Mouse (Mus musculus): ENCODE data around the gene Clmn. TPM values are rescaled to one million over a fixed set of nuclear protein-coding genes. Genes with fewer than 3 reads are reported as not detected.
"Not testable (repeated sequence)": the region's sequence is repeated elsewhere in the genome, so short reads cannot be mapped to it uniquely, and the experiment has no call there.

Clmn gene
- polyA plus RNA-seq, 1 experiment, result not detected

DNA sequence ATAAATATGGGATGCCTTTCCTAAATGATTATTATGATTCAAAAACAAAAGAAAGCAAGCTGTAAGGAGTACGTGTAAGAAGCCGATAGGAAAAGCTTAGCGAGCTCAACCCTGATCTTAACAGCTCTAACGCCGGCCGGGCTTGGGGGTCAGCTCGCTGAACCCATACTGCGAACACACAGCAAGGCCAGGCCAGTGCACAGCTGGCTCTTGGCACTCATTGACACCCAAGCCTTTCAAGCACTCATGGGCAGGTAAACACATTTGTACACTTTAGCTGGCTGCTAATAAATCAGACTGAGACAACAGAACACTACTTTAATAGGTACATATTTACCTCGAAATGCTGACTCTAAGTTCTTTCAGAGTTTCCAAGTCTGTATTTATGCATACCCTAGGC, 126.4 kb downstream of the Clmn start:
- H3K9me3 ChIP-seq, result no peaks in the 10 kb centered on the region
- no peak overlapping the region for H3K4me3 ChIP-seq (replicated peaks)
- no peaks in the 10 kb centered on the region for H3K27me3 ChIP-seq (replicated peaks)
- H3K4me1 ChIP-seq, result peaks cover 77% of the 10 kb centered on the region
- TF ChIP-seq GATA1 (IDR thresholded peaks at IDR 0.05; ENCODE audit: borderline replicate concordance, low read length), result no peak
- no peak for TF ChIP-seq FLI1 (IDR thresholded peaks at IDR 0.05; ENCODE audit: low read length)
- H3K36me3 ChIP-seq (replicated peaks; ENCODE audit: low read length), result peaks cover 51% of the 10 kb centered on the region

- peaks cover 77% of the 10 kb centered on the region for H3K4me1 ChIP-seq
- TF ChIP-seq GATA1 (IDR thresholded peaks at IDR 0.05; ENCODE audit: borderline replicate concordance, low read length) (no peak), FLI1 (IDR thresholded peaks at IDR 0.05; ENCODE audit: low read length) (no peak)
- H3K36me3 ChIP-seq (replicated peaks; ENCODE audit: low read length), result peaks cover 49% of the 10 kb centered on the region
- H3K27me3 ChIP-seq (replicated peaks), result no peaks in the 10 kb centered on the region
- no peaks in the 10 kb centered on the region for H3K9me3 ChIP-seq
- H3K4me3 ChIP-seq (replicated peaks), result no peak overlapping the region
These were observed 127.2 kb downstream of the Clmn start for GRCm38 (mm10) chr12:104737666-104738065.

DNA sequence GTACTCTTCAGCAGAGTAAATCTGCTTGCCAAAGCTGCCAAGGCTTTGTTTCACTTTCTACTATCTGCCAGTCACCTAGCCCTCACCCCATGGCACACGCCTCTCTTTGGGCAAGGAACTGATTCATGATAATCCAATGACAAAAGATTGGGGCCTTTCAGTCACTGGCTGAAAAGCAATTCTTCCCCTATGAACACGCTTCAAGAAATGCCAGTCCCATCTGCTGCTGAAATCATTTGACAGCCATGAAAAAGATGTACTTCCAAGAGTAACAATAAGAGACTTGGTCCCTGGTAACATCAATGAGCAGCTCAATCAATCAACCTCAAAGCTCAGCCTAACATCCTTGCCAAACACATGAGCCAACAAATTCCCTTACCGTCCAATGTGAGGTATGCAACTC, 128.9 kb downstream of the Clmn start:
- no peak for TF ChIP-seq GATA1 (IDR thresholded peaks at IDR 0.05; ENCODE audit: borderline replicate concordance, low read length)
- TF ChIP-seq FLI1 (IDR thresholded peaks at IDR 0.05; ENCODE audit: low read length), result no peak
- H3K4me3 ChIP-seq (replicated peaks), result no peak overlapping the region
- peaks cover 73% of the 10 kb centered on the region for H3K4me1 ChIP-seq
- H3K9me3 ChIP-seq, result no peaks in the 10 kb centered on the region
- peaks cover 66% of the 10 kb centered on the region for H3K36me3 ChIP-seq (replicated peaks; ENCODE audit: low read length)
- no peaks in the 10 kb centered on the region for H3K27me3 ChIP-seq (replicated peaks)

- H3K9me3 ChIP-seq, result no peaks in the 10 kb centered on the region
- peaks cover 81% of the 10 kb centered on the region for H3K36me3 ChIP-seq (replicated peaks; ENCODE audit: low read length)
- peaks cover 57% of the 10 kb centered on the region for H3K4me1 ChIP-seq
- no peaks in the 10 kb centered on the region for H3K27me3 ChIP-seq (replicated peaks)
- TF ChIP-seq GATA1 (IDR thresholded peaks at IDR 0.05; ENCODE audit: borderline replicate concordance, low read length) (no peak), FLI1 (IDR thresholded peaks at IDR 0.05; ENCODE audit: low read length) (no peak)
- peak overlapping the region; percentile 54 for H3K4me3 ChIP-seq (replicated peaks)
These were observed 131.7 kb downstream of the Clmn start for GRCm38 (mm10) chr12:104733165-104733564.

GRCm38 (mm10) chr12:104731782-104732181, 133.1 kb downstream of the Clmn start:
- H3K9me3 ChIP-seq, result no peaks in the 10 kb centered on the region
- no peaks in the 10 kb centered on the region for H3K27me3 ChIP-seq (replicated peaks)
- H3K4me1 ChIP-seq, result peaks cover 52% of the 10 kb centered on the region
- no peak overlapping the region for H3K4me3 ChIP-seq (replicated peaks)
- no peak for TF ChIP-seq FLI1 (IDR thresholded peaks at IDR 0.05; ENCODE audit: low read length)
- TF ChIP-seq GATA1 (IDR thresholded peaks at IDR 0.05; ENCODE audit: borderline replicate concordance, low read length), result no peak
- peaks cover 81% of the 10 kb centered on the region for H3K36me3 ChIP-seq (replicated peaks; ENCODE audit: low read length)

- H3K27me3 ChIP-seq (replicated peaks); H3K9me3 ChIP-seq; H3K4me3 ChIP-seq (replicated peaks); H3K4me1 ChIP-seq: not testable (repeated sequence)
- H3K36me3 ChIP-seq (replicated peaks; ENCODE audit: low read length), result peaks cover 94% of the 10 kb centered on the region
These were observed 138.4 kb downstream of the Clmn start for GRCm38 (mm10) chr12:104726436-104726835.

DNA sequence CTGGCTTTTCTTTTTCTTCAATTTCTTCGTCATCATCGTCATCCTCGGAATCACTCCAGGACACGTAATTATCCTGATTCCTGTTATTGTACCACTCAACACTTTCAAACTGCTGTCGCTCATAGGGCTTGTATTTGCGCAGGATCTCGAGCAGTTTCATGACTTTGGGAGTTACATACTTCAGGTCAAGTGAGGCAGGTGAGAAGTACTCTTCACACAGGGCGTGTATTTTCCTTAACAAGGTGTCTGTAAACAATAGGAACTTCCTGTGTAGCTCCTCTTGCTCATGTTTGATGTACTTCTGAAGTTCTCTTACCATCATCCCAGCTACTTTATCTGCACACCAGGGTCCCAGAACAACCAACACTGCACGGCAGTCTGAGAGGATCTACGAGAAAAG, 142.8 kb downstream of the Clmn start:
- Histone ChIP-seq H3K27me3 (replicated peaks) (no peaks in the 10 kb centered on the region), H3K9me3 (no peaks in the 10 kb centered on the region), H3K4me3 (replicated peaks) (no peak overlapping the region), H3K4me1 (peaks cover 25% of the 10 kb centered on the region), H3K36me3 (replicated peaks; ENCODE audit: low read length) (peaks cover 91% of the 10 kb centered on the region)
- TF ChIP-seq GATA1 (IDR thresholded peaks at IDR 0.05; ENCODE audit: borderline replicate concordance, low read length), result no peak
- TF ChIP-seq FLI1 (IDR thresholded peaks at IDR 0.05; ENCODE audit: low read length), result no peak

DNA sequence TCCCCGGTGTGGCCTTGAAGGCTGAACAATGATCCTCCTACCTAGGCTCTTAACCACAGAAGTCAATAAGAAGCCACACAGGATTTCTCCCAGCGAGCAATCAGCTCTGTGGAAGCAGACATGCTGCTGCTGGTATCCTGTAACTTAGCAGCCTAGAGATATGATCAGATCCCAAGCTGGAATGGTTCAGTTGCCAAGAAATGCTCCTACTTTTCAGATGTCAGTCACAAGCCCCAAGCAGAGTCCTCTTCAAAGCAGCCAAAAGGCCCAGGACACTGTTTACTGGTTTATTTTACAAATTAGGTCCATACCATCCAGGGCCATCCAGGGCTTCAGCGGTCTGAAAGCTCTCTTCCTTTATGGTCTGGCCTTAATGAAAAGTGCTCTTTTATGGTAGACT, 143.9 kb downstream of the Clmn start:
- Histone ChIP-seq H3K4me1 (peaks cover 29% of the 10 kb centered on the region), H3K4me3 (replicated peaks) (no peak overlapping the region), H3K36me3 (replicated peaks; ENCODE audit: low read length) (peaks cover 93% of the 10 kb centered on the region), H3K27me3 (replicated peaks) (no peaks in the 10 kb centered on the region), H3K9me3 (no peaks in the 10 kb centered on the region)
- TF ChIP-seq GATA1 (IDR thresholded peaks at IDR 0.05; ENCODE audit: borderline replicate concordance, low read length), result no peak
- no peak for TF ChIP-seq FLI1 (IDR thresholded peaks at IDR 0.05; ENCODE audit: low read length)

DNA sequence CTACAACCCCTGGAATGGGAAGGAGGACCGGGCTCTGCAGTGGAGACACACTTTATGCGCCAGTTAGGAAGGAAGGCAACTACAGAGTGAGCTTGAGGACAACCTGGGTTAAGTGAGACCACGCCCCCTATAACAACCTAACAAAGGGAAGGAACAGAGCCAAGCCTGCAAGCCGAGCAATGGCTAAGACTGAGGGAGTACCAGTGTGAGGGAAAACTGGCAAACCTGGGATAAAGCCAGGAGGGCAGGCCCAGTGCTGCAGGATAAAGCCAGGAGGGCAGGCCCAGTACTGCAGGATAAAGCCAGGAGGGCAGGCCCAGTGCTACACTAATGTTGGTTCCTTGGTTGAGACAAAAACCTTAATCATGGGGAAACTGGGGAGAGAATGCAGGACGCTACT, 145.9 kb downstream of the Clmn start:
- Histone ChIP-seq H3K36me3 (replicated peaks; ENCODE audit: low read length) (peaks cover 93% of the 10 kb centered on the region), H3K4me1 (peaks cover 36% of the 10 kb centered on the region), H3K9me3 (no peaks in the 10 kb centered on the region), H3K27me3 (replicated peaks) (no peaks in the 10 kb centered on the region), H3K4me3 (replicated peaks) (no peak overlapping the region)
- TF ChIP-seq FLI1 (IDR thresholded peaks at IDR 0.05; ENCODE audit: low read length) (no peak), GATA1 (IDR thresholded peaks at IDR 0.05; ENCODE audit: borderline replicate concordance, low read length) (no peak)

DNA sequence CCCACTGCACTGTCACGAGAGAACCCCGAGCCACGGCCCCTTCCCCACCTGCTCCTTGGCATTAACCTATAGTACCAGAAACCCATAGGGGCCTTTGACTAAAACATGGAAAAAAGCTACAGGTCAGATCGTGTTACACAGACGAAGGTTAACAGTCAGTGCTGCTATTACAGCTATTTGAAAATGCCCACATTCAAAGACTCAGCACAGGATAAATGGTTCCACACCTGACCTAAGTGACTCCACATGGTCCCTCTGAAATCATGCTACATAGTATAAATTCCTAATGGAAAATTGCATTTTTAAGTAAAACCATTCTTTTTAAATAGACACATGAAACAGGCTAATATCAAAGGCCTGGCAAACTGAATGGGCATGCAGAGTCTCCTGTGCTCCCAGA, 148.5 kb downstream of the Clmn start:
- Histone ChIP-seq H3K4me3 (replicated peaks) (no peak overlapping the region), H3K4me1 (peaks cover 36% of the 10 kb centered on the region), H3K27me3 (replicated peaks) (no peaks in the 10 kb centered on the region), H3K9me3 (no peaks in the 10 kb centered on the region), H3K36me3 (replicated peaks; ENCODE audit: low read length) (peaks cover 93% of the 10 kb centered on the region)
- TF ChIP-seq GATA1 (IDR thresholded peaks at IDR 0.05; ENCODE audit: borderline replicate concordance, low read length), result no peak

- Histone ChIP-seq H3K9me3 (no peaks in the 10 kb centered on the region), H3K36me3 (replicated peaks; ENCODE audit: low read length) (peaks cover 94% of the 10 kb centered on the region), H3K27me3 (replicated peaks) (no peaks in the 10 kb centered on the region), H3K4me3 (replicated peaks) (no peak overlapping the region), H3K4me1 (peaks cover 30% of the 10 kb centered on the region)
- TF ChIP-seq FLI1 (IDR thresholded peaks at IDR 0.05; ENCODE audit: low read length), result no peak
- TF ChIP-seq GATA1 (IDR thresholded peaks at IDR 0.05; ENCODE audit: borderline replicate concordance, low read length), result no peak
These were observed 149.4 kb downstream of the Clmn start for GRCm38 (mm10) chr12:104715453-104715852.

Other genes with a start within 250 kb of the Clmn start
- gene Dicer1, start 113.1 kb downstream of the Clmn start, polyA plus RNA-seq (2012; ENCODE audit: insufficient read depth, low replicate concordance), result 3.1 and 5.8 TPM in 2 replicates
- 4.2 and 6.8 TPM in 2 replicates for gene Syne3, start 144.7 kb upstream of the Clmn start, polyA plus RNA-seq (2012; ENCODE audit: insufficient read depth, low replicate concordance)
- gene Glrx5, start 167.6 kb upstream of the Clmn start, polyA plus RNA-seq (2012; ENCODE audit: insufficient read depth, low replicate concordance), result 46.1 and 131 TPM in 2 replicates

All from megakaryocyte, embryonic 14.5 days (primary cell).